ENCODE assay signal across 16 mouse cellular contexts in genomic region chr1:19459876-19460275, GRCm38 (mm10).
A peak's percentile ranks its signal among the peaks of the same experiment; 100 is the strongest.
DNase-seq lines count a peak whose midpoint lies in the region; ATAC-seq and TF ChIP-seq lines count a peak whose summit lies in the region.
"Had no signal": no experiment of that assay in that cellular context is flagged by ENCODE, and none has a peak within 500 bp of the region (broad histone marks: within the 10 kb centered on the region; RNA-seq: fewer than 3 reads in every experiment).

No protein-coding gene starts in this region.

- 78% methylated on average over 11 of the region's 11 CpGs for WGBS in hindbrain, embryonic 14.5 days
- 77% methylated on average over 11 of the region's 11 CpGs for WGBS in hindbrain, embryonic 13.5 days
- 78% methylated on average over 11 of the region's 11 CpGs for WGBS in midbrain, embryonic 16.5 days
- 67% methylated on average over 11 of the region's 11 CpGs for WGBS in cerebellum, adult 2 months

- H3K27me3 ChIP-seq in hindbrain, embryonic 14.5 days (ENCODE audit: control insufficient read depth, insufficient read depth, low read length) = no peaks in the 10 kb centered on the region
- H3K27me3 ChIP-seq in hindbrain, embryonic 13.5 days = no peaks in the 10 kb centered on the region
- H3K27me3 ChIP-seq in midbrain, embryonic 16.5 days (ENCODE audit: control insufficient read depth, insufficient read depth, low read depth, low read length) = no peaks in the 10 kb centered on the region
- no peaks in the 10 kb centered on the region for H3K27me3 ChIP-seq in cerebellum, adult 2 months (ENCODE audit: control insufficient read depth, insufficient read depth, low read length)
- H3K27me3 ChIP-seq: forebrain, embryonic 12.5 days; intestine, embryonic 15.5 days; liver, embryonic 13.5 days had no signal

- no peaks in the 10 kb centered on the region for H3K36me3 ChIP-seq in hindbrain, embryonic 14.5 days (replicated peaks; ENCODE audit: control insufficient read depth, insufficient read depth)
- no peaks in the 10 kb centered on the region for H3K36me3 ChIP-seq in hindbrain, embryonic 13.5 days
- no peaks in the 10 kb centered on the region for H3K36me3 ChIP-seq in midbrain, embryonic 16.5 days (ENCODE audit: control insufficient read depth, insufficient read depth, low read length)
- H3K36me3 ChIP-seq: forebrain, embryonic 12.5 days; intestine, embryonic 15.5 days; liver, embryonic 13.5 days had no signal

- H3K9me3 ChIP-seq in hindbrain, embryonic 14.5 days (ENCODE audit: control insufficient read depth, low read length) = no peaks in the 10 kb centered on the region
- H3K9me3 ChIP-seq in hindbrain, embryonic 13.5 days = no peaks in the 10 kb centered on the region
- H3K9me3 ChIP-seq in midbrain, embryonic 16.5 days (replicated peaks; ENCODE audit: control insufficient read depth, low read length, poor library complexity, severe bottlenecking) = no peaks in the 10 kb centered on the region
- H3K9me3 ChIP-seq: forebrain, embryonic 12.5 days; intestine, embryonic 15.5 days; liver, embryonic 13.5 days had no signal

- H3K27ac ChIP-seq in hindbrain, embryonic 14.5 days = no peak overlapping the region
- no peak overlapping the region for H3K27ac ChIP-seq in hindbrain, embryonic 13.5 days
- no peak overlapping the region for H3K27ac ChIP-seq in midbrain, embryonic 16.5 days (ENCODE audit: low read length)
- H3K27ac ChIP-seq in cerebellum, adult 2 months (ENCODE audit: insufficient read depth, low read length) = no peak overlapping the region
- H3K27ac ChIP-seq: forebrain, embryonic 12.5 days; intestine, embryonic 15.5 days; left cerebral cortex, adult 2 months; liver, embryonic 13.5 days had no signal

- H3K4me2 ChIP-seq in hindbrain, embryonic 14.5 days (replicated peaks) = no peak overlapping the region
- H3K4me2 ChIP-seq in hindbrain, embryonic 13.5 days = no peak overlapping the region
- H3K4me2 ChIP-seq in midbrain, embryonic 16.5 days (ENCODE audit: low read length) = no peak overlapping the region
- H3K4me2 ChIP-seq: forebrain, embryonic 12.5 days; intestine, embryonic 15.5 days; liver, embryonic 13.5 days had no signal

- peak; percentile 24; the same call in 1 of the 2 replicates for ATAC-seq in hindbrain, embryonic 14.5 days (ENCODE audit: low FRiP score)
- no peak for ATAC-seq in hindbrain, embryonic 13.5 days (ENCODE audit: low FRiP score)
- peak; percentile 71 for ATAC-seq in midbrain, embryonic 16.5 days
- ATAC-seq: intestine, embryonic 15.5 days had no signal

- no peak for TF ChIP-seq CTCF in cerebellum, adult 2 months (IDR thresholded peaks at IDR 0.05; ENCODE audit: borderline replicate concordance, insufficient read depth, low read depth, low read length)

- H3K9ac ChIP-seq in hindbrain, embryonic 14.5 days = no peak overlapping the region
- no peak overlapping the region for H3K9ac ChIP-seq in hindbrain, embryonic 13.5 days
- no peak overlapping the region for H3K9ac ChIP-seq in midbrain, embryonic 16.5 days (ENCODE audit: low read depth, low read length)
- H3K9ac ChIP-seq: forebrain, embryonic 12.5 days; intestine, embryonic 15.5 days; liver, embryonic 13.5 days had no signal

- no peak for TF ChIP-seq POLR2A in cerebellum, adult 2 months (IDR thresholded peaks at IDR 0.05; ENCODE audit: borderline replicate concordance, insufficient read depth, low read length)

- DNase-seq in hindbrain, embryonic 14.5 days (ENCODE audit: low spot score) = no peak
- peak; percentile 73 for DNase-seq in Muller cell, postnatal 12 days (ENCODE audit: inconsistent ontology term)
- DNase-seq in layer of hippocampus, adult 18-20 months (ENCODE audit: low spot score in 2 of 2) = peak; percentile 19 to 68
- DNase-seq in lung, postnatal 14 days = no peak
- no peak for DNase-seq in cerebellum, adult 2 months
- no peak for DNase-seq in spleen, adult 12 weeks (ENCODE audit: low spot score)
- DNase-seq: cerebellum, adult 18-20 months; gastrocnemius, postnatal 36 days; liver, embryonic 13.5 days; lung, postnatal 4 days; thymus, adult 2 months had no signal

- no peak overlapping the region for H3K4me3 ChIP-seq in hindbrain, embryonic 14.5 days (replicated peaks; ENCODE audit: low read length)
- H3K4me3 ChIP-seq in hindbrain, embryonic 13.5 days = no peak overlapping the region
- no peak overlapping the region for H3K4me3 ChIP-seq in midbrain, embryonic 16.5 days (ENCODE audit: low read depth, low read length)
- H3K4me3 ChIP-seq in cerebellum, adult 2 months (replicated peaks; ENCODE audit: insufficient read depth, low read depth, low read length) = no peak overlapping the region
- H3K4me3 ChIP-seq: forebrain, embryonic 12.5 days; intestine, embryonic 15.5 days; left cerebral cortex, adult 2 months; liver, embryonic 13.5 days had no signal

- H3K4me1 ChIP-seq in hindbrain, embryonic 14.5 days (replicated peaks; ENCODE audit: control insufficient read depth, insufficient read depth, low read length) = no peaks in the 10 kb centered on the region
- H3K4me1 ChIP-seq in hindbrain, embryonic 13.5 days (replicated peaks) = no peaks in the 10 kb centered on the region
- no peaks in the 10 kb centered on the region for H3K4me1 ChIP-seq in midbrain, embryonic 16.5 days (ENCODE audit: control insufficient read depth, insufficient read depth, low read length)
- no peaks in the 10 kb centered on the region for H3K4me1 ChIP-seq in cerebellum, adult 2 months (ENCODE audit: control insufficient read depth, insufficient read depth, low read length)
- H3K4me1 ChIP-seq: forebrain, embryonic 12.5 days; intestine, embryonic 15.5 days; liver, embryonic 13.5 days had no signal

Comparison
In these comparisons a context has a peak if more than half of its experiments do, and no peak if none do; other contexts are left out.
1. DNase-seq: peak in Muller cell, postnatal 12 days (single experiment) and layer of hippocampus, adult 18-20 months (2 of 2); none in hindbrain, embryonic 14.5 days (single experiment), lung, postnatal 14 days (single experiment), cerebellum, adult 2 months (0 of 2) and spleen, adult 12 weeks (single experiment).